Mouse (Mus musculus) cerebellum, postnatal 25 days (tissue): ENCODE results near the gene Kpna2.
"Not testable (repeated sequence)": the region's sequence is repeated elsewhere in the genome, so short reads cannot be mapped to it uniquely, and the experiment has no call there.

Experiments used
- DNase-seq, 2 experiments: peaks; one replicate each; pipeline ENCODE4 v3.0.0; 2021; ENCODE audit warnings: mixed read lengths in 2 of 2

Kpna2 gene

DNA sequence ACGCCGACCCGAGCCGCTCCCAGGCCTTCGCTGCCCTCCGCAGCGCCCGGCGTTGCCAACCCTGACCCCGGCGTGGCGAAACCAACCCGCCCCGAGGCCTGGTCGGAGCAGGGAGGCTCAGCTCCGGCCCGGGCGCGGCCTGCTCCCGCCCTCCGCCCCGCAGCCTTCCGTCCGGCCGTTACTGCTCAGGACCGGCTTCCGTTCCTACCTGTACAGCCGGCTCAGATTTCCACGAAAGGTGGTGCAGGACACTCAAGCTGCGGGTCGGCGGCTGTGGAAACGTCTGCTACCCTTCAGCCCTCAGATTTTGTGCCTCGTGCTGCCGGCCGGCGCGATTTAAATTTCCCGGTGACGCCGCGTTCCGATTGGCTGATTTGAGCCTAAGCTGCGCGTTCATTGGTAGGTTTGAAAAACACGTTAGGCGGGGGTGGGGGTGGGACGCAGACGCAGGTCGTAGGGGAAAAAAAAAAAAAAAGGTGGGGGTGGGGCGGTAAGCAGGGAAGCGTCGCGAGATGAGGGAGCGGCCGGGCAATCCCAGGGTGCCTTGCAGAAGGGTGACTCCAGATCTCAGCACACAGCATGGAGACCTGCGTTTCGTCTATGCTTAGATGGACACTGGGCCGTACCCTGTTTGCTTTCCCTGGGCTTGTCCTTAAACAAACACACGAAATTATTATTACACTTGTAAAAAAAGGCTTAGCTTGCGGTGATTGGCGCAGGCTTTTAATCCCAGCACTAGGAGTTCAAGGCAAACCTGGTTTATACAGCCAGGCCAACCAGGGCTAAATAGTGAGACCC, at the start of gene Kpna2:
Kpna2 (minus strand) TSS at position 391 of the 798 bp plus-strand sequence.
- peak; percentile 91 to 93 for DNase-seq

DNA sequence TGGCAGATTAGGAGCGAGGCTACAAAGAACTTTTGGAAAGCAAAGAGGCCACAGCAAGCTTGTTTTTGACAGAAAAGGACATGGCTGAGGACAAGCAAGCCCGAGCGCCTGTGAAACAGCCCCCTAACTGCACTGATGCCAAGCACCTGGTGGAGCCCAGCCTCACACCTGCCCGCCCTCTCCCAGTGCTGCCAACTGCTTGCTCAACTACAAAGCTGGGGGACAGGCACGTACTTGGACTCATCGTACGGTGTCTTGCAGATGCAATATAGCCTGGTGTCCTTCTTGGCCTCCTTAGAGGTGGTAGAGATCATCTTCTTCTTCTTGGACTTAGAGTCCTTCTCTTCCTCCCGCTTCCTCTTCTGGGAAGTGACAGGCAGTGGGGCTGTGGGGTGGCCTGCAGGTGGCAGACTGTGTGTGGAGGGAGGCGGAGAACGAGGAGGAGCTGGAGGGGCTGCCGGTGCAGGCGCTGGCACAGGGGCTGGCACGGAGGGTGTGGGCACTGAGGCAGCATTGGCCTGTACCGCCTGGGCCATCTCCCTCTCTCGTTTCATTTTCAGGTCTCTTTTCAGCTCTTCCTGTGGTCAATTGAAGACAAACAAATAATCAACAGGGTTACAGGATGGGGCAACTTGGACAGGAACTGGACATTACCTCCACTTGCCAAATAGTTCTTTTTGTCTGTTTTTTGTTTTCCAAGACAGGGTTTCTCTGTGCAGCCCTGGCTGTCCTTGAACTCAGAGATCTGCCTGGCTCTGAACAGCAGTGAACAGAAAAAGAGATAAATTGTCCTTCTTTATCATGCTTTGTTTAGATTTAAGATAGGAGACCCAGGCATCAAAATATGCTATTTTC, 47.7 kb upstream of the Kpna2 start:
- DNase-seq = peak in 1 of 2 experiments; percentile 25

DNA sequence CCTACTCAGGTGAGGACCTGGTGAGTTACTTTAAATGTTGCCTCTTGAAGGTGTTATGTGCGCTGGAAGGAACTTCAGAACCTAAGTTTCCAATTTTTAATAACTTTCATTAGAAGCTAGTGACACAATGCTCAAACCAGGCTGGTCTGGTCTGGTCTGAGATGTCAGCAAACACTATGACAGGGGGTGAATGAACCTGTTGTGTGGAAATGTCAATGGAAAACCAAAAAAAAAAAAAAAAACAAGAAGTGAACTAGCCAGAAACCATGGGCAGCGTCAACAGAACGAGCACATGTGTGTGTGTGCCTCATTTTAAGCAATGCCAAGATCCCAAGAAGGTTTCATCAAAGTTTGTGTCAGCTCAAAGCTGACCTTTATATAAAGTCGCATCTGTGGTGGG, 46.2 kb upstream of the Kpna2 start:
- no peak for DNase-seq

DNA sequence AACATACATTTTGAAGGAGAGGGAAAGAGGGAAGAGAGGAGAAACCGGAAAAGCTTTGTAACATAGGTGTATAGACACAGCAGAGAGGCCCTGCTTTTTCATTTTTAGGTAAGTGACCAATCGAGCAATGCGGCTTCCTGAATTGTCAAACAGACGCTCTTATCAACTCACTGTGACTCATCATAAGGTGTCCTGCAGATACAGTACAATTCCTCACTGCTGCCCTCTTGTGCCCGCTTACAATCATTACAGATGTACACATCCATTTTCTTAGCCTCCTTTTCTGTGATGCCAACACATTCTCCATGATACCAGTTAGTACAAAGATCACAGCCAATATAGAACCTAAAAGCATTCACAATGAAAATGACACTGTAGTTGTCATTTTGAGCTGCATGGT, 45.0 kb upstream of the Kpna2 start:
- DNase-seq = peak; percentile 80 to 89

DNA sequence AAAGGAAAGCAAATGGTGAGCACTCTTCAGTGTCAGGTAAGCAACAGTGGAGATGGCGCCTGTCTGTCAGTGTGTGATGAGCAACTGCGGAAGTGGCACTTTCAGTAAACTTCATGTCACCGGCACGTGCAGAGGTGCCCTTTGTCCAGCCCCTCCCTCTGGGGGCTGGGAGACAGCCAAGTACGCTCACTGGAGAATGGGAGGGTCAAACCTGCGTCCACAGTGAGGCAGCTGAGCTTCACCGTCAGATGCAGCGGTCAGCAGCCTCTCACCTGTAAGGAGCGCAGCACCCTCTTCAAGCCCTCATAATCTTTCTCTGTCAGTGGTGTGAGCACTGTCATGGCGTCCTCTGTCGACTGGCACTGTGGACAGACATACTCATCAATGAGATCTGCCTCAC, 44.0 kb upstream of the Kpna2 start:
- DNase-seq = peak in 1 of 2 experiments; percentile 33

DNA sequence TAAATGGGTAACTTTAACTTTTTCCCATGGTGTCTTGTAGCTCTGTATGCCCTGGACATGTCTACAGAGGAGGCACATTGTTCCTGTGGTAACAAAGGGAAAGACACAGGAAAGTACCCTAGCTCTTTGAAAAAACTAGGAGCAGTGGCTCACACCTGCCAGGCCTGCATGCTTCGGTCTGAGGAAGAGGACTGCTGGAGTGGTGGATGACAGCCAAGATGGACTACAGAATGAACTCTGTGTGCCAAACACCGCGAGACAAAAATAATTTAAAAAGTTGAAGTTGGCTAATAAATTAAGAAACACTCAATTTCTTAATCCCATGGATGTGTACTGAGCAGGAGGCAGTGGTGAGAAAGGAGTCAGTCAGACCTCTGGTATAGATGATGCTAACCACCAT, 42.1 kb upstream of the Kpna2 start:
- no peak for DNase-seq

DNA sequence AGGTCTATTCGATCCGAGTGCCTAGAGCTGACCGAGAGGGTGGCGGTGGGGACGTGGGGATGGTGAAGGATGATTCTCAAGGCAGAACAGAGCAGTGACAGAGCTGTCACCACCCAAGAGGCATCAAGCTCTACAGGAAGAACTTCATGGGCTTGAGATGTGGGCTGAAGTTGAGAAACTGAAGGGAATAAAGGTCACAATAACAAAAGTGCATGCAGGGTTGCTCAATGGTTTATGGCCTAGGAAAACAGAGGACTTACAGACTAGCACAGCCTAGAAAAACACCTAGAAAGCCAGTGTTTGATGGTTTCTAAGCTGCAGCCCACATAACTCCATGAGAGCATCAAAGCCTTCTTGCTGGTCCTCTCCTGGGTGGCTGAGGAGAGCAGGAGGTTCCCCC, 40.1 kb upstream of the Kpna2 start:
- no peak for DNase-seq

DNA sequence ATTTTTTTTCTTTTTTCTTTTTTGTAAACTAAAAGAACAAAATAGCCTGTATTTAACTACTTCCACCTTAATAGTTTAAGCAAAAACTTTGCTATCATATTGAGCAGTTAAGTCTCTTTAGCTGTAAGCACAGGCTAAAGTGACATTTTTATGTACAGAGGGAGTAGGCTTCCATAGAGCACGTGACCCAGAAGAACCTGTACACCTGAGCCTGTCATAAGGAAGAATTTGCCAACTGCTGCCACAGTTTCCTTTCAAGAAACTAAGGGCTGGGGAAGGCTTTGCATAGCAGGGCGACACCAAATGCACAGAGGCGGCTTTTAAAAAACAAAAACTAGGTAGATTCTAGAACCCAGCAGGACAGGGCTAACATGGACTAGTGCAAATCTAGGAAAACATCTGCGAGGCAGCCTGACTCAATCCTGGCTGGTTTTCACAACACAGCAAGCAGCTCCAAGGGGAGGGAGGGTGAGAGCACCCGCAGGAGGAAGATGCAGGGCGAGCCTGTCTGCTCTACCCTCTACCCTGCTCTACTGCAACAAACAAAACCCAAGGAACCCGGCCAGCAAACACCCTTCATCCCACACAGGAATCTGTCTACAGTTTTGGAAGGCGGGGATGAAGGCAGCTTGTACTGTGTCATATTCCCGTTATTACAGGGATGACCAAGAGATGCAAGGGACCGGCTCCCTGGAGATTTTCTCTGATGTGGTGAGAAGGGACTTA, 34.9 kb upstream of the Kpna2 start:
- DNase-seq = no peak

DNA sequence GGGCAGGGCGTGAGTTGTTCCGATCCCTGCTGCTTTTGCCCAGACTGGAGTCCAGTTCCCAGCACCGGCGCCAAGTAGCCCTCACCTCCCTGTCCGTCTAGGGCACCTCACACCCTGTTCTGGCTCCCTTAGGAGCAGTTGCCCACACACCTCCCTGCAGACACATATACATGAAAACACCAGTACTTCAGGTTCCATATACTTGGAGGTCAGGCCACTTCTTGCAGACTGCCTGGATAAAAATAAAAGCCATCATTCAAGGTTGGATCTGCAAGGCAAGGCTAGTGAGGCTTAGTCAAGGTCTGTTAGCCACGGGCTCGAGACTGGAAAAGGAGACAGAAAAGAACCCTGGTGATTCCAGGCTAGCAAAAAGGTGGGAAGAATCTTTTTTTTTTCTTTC, 32.3 kb upstream of the Kpna2 start:
- no peak for DNase-seq

DNA sequence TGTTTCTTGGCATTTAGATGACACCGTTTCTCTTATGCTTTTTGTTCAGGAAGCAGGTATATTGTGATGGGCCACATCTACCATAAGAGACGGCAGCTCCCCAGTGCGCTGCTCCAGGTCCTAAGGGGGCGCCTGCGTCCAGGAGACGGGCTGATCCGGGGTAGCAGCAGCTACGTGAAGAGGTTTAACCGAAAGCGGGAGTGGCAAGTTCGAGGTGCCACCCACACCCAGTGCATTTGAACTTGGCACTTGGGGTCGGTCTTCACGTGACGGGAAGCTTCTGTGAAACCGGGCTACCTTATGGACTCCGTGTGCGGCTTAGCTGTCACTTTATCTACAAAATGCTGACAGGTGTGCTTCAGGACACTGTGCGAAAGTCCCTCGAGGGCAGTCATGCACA, 30.2 kb upstream of the Kpna2 start:
- DNase-seq = no peak

DNA sequence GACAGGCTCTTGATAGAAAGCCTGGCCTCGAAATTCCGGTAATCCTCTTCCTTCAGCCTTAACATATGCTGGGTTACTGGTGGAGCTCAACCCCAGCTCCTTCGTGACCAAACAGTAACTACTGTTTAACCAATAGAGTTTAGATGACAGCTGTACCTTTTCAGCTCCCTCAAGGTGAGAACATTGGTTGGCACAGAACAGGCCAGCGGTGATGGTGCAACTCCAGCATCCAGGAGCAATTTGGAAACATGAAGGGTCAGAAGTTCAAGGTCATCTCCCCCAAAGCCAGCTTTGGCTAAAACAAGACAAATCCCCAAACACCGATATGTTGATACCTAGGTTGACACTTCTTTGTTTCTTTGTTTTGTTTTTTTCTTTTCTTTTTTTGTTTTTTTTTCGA, 29.4 kb upstream of the Kpna2 start:
- DNase-seq = no peak

DNA sequence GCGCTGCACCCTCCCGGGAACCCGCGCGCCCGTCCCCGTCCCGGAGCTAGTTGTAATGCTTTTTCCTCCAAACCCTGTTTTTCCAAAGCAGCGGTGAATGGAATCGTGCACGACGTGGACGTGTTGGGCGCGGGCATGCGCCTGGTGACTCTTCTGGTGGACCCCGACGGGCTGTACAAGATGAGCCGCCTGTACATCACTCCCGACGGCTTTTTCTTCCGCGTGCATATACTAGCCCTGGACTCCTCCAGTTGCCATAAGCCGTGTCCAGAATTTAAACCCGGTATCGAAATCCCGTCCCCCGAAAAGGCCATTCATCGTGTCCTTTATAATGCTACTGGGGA, 28.9 kb upstream of the Kpna2 start:
- DNase-seq = no peak

DNA sequence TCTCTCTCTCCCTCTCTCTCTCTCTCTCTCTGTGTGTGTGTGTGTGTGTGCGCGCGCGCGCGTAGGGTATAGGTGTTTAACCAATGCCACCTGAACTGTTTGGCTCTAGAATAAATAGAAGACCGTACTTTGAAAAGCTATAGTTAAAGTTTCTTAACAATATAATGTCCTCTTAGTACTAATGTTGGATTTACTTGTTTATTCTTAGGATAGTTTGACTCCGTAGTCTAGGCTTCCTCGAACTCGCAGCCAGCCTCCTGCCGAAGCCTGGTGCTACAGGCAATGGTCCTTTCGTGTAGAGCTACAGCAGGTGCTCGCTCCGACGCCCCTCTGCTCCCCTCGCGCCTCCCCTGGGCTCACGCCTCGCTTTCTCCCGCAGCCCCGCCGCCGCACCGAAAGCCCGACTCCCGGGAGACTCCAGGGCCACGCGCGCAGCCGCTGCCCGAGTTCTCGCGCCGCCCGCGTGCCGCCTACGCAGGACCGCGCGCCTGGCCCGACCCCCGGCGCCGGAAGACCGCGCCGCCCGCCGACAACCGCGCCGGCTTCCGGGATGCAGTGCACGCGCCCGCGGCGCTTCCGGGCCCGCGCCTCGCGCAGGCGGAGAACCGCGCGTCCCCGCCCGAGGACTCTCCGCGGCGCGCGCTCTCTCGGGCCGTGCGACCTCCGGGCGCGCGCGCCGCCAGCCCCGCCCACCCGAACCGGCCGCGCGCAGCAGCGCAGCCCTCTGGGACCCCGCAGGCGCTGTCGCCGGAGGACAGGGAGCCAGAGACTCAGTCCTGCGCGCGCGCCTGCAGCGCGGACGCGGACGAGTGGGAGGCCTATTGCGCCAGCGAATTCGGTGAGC, 28.3 kb upstream of the Kpna2 start:
- DNase-seq = peak; percentile 92 to 95

DNA sequence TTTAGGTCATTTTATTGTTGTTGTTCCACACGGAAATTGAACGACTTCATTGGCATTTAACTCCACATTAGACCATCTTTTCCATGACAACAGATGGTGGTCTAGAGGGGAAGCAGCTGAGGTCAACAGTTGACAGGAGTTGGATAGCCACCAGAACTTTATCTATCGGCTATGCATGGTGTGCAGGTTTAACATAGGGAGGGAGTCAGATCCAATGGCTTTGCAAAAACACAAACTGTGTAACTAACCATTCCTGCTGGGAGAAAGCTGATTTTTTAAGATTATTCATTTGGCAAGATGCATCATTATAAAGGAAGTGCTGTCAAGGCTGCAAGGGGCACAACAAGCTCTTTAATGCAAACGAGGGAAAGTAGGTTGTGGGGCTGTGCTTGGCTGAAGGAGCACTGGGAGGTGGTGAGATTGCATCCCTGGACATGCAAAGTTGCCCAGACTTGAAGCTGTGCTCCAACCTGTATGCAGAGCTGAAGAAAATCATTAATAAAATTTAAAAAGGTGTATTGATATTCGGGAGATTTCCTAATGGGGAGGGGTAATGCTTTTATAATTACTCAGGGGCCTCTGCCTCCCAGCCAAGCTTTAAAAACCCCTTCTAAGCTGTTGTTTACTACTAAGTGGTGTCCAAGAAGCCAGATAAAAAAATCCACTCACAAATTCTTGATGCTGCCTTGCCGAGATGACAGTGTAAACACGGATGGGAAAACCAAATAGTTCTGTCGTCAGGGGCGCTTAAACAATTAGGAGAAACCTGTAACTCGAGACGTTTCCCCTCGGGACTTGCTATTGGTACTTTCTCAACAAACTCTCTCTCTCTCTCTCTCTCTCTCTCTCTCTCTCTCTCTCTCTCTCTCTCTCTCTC, 27.5 kb upstream of the Kpna2 start:
- no peak for DNase-seq

DNA sequence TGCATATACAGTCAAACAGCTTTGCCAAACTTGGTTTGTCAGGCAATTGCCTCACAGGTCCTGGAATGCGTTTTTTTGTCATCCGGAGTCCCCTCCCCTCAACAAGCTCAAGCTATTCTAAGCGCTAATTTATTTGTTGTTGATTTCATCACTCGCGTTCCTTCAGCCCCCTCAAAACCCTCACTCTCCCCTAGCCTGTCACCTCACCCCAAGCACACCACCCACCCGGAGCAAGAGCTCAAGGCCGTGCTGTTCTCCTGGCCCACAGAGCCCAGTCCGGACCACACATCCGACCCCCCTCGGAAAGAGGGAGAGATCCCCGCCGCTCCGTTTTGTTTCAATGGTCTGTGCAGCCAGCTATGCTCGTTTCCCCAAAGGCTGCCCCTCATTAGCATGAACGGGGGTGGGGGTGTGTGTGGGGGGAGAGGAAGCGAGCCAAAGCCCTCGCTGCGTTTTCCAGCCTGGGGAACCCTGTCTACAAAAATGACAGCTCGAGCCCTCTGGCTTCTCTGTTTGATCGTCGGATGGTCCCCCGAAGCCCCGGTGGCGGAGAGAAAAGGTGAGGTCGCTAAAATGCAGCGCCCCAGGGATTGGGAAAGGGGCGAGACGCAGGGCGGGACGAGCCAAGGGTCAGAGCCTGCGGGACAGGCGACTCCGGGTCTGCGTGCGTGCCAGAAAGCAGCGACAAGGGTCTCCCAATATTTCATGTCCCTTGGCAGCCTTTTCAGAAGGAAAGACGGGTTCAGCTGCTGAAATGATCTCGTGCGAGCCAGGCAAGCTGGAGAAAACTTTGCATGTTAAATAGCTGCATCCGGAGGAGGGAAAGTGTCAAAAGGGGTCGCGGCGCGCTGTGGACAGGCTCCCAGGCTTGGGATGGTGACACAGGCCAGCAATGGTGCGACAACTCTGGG, 26.3 kb upstream of the Kpna2 start, which contains the start of gene 1810010H24Rik:
1810010H24Rik (plus strand) TSS at position 271 of the 911 bp plus-strand sequence.
- peak; percentile 61 to 66 for DNase-seq

DNA sequence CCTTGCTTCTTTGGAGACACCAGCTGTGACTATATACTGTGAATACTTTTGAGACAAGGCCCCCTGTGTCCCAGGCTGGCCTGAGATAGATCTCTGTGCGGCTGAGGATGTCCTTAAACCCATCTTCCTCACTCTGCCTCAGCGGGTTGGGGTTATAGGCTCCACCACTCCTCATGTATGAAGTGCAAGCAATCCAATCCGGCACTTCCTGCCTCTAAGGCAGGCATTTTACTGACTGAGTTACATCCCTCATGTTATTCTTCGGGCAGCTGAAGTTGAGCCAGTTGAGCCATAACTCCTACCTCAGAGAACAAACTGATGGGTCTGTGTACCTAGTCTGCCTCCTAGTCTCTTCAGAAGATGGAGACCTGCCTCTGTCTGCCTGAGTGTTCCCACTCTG, 25.1 kb upstream of the Kpna2 start:
- DNase-seq = no peak

DNA sequence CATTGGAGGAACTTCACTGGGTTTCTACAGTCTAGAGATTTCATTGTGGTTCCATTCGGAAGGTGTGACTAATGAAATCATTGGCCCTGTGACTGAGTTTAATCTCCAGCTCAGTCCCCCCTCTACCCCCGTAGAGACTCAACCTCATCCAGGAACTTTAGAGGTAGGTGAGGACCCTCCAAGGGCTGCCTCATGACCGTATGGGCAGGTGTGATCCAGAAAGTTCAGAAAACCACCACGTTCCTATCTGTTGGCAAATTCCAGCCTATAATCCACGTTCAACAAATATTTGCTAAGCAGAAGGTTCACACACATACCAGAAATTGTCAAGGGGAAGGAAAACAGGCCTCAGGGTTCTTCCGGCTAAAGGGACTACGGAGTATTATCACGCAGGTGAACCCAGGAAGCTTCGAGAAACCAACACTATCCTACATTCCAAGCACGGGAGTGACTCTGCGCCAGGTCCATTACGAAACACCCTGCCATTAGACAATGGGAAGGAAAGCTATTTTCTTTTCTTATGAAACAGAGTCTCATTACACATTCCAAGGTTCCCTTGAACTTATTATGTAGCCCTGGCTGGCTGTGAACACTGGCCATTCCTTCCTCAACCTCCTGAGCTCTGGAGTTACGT, 22.8 kb upstream of the Kpna2 start:
- DNase-seq = no peak

DNA sequence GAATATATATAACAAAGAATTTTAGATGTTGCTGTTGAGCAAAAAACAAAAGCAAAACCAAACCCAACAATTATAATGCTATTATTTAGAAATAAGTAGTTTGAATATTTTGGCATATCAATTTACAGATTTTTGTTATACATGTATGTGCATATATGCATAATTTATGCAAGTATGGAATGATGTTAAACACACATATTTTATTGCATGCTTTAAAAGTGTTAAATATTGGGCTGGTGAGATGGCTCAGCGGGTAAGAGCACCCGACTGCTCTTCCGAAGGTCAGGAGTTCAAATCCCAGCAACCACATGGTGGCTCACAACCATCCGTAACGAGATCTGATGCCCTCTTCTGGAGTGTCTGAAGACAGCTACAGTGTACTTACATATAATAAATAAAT, 20.4 kb upstream of the Kpna2 start:
- not testable (repeated sequence) for DNase-seq

DNA sequence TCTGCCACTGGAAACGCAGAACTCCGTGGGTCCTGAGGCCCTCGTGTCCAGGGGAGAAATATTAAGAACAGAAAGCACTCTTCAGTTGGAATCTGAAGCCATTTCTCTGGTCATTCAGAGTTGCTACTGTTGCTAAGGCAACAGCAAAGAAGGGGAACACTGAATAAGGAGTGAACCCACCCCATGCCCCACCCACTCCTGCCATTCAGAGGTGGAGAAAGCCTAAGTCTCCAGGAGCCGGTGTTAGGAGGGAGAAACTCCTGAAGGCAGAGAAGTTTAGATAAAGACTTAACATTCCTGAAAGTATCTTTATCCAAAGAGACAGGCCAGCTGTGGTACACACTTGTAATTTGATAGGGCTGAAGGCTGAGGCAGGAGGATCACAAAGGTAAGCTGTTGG, 20.0 kb upstream of the Kpna2 start:
- no peak for DNase-seq

DNA sequence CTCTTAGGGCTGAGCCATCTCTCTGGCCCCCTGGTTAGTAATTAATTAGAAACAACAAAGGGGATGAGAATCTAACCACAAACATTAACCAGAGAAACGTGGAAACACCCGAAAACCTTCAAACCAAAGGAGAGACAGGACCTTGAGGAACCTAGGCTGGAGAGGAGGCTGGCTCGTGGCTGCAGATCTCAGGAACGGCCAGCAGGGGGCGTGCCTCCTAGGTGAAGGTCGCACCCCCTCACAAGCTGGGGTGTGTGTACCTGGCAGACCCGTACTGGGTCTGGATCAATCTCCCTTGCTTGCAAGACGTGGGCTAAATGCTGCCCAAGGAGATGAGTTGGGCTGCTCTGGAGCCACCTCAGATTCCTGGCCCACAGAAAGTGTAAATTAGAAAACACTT, 19.3 kb upstream of the Kpna2 start:
- DNase-seq = no peak
